Mouse (Mus musculus) limb, embryonic 13.5 days (tissue): Measurements from ENCODE around the gene Duxf3. TPM values are rescaled to one million over a fixed set of nuclear protein-coding genes. Genes with fewer than 3 reads are reported as not detected.
A peak's percentile ranks its signal among the peaks of the same experiment; 100 is the strongest.
"Not testable (repeated sequence)": the region's sequence is repeated elsewhere in the genome, so short reads cannot be mapped to it uniquely, and the experiment has no call there.

Source experiments
- ATAC-seq: fragments of 200-750 bp; cut with Nextera tagmentation; 2 replicates; pipeline ENCODE4 v1.8.0; 2017; ENCODE audit warnings: low read depth, moderate number of reproducible peaks, moderate TSS enrichment; ENCODE audit not compliant: low FRiP score
- H3K27ac ChIP-seq: fragments of 300-500 bp; sonication (generic); 2 replicates; pipeline ENCODE4 v1.5.1; 2015; ENCODE audit warnings: inconsistent platforms, mild to moderate bottlenecking, moderate library complexity
- H3K27me3 ChIP-seq: fragments of 300-500 bp; sonication (generic); 2 replicates; pipeline ENCODE4 v1.6.1; 2015; ENCODE audit warnings: mild to moderate bottlenecking, inconsistent platforms
- H3K36me3 ChIP-seq: fragments of 300-500 bp; sonication (generic); 2 replicates; pipeline ENCODE4 v1.6.1; 2015; ENCODE audit warnings: inconsistent platforms, mild to moderate bottlenecking, moderate library complexity
- H3K4me1 ChIP-seq: fragments of 300-500 bp; sonication (generic); 2 replicates; pipeline ENCODE4 v1.6.1; 2015; ENCODE audit warnings: inconsistent platforms
- H3K4me2 ChIP-seq: fragments of 300-500 bp; sonication (generic); replicated peaks from 2 replicates; pipeline ENCODE4 v1.6.1; 2015; ENCODE audit warnings: inconsistent platforms, mild to moderate bottlenecking, moderate library complexity
- H3K4me3 ChIP-seq: fragments of 300-500 bp; sonication (generic); 2 replicates; pipeline ENCODE4 v1.5.1; 2015; ENCODE audit warnings: moderate library complexity, mild to moderate bottlenecking, inconsistent platforms
- H3K9ac ChIP-seq: fragments of 300-500 bp; sonication (generic); 2 replicates; pipeline ENCODE4 v1.6.1; 2015; ENCODE audit warnings: mild to moderate bottlenecking, inconsistent platforms
- H3K9me3 ChIP-seq: fragments of 300-500 bp; sonication (generic); 2 replicates; pipeline ENCODE4 v1.6.1; 2016; ENCODE audit warnings: inconsistent platforms
- WGBS: fragments of 180-500 bp; shearing (Covaris S2); methylation state at CpG from one replicate; pipeline ENCODE4 v1.1.7; 2015; 5-methylcytosine and 5-hydroxymethylcytosine counted together
- polyA plus RNA-seq: library from polyadenylated mRNA; unstranded; fragments of >200 nt; fragmentation: Nextera tagmentation; extraction: Ambion mirVana; gene quantifications from 2 replicates; pipeline ENCODE4 v1.2.1, GENCODE M21; 2015

The Duxf3 gene
- not detected in 2 replicates for polyA plus RNA-seq

GRCm38 (mm10) chr10:58232641-58232969, at the start of gene Duxf3:
Gene Duxf3 (minus strand): TSS chr10:58232675.
- ATAC-seq: peak; percentile 42
- not testable (repeated sequence) for H3K36me3 ChIP-seq, H3K27me3 ChIP-seq, H3K9ac ChIP-seq, H3K4me2 ChIP-seq, H3K4me1 ChIP-seq, H3K27ac ChIP-seq, H3K4me3 ChIP-seq
- 80% methylated on average over 8 of the region's 8 CpGs for WGBS
- peaks cover 14% of the 10 kb centered on the region for H3K9me3 ChIP-seq

GRCm38 (mm10) chr10:58282238-58282637, 49.8 kb upstream of the Duxf3 start:
- ATAC-seq: no peak
- Histone ChIP-seq H3K27me3 (no peaks in the 10 kb centered on the region), H3K4me2 (no peak overlapping the region), H3K9me3 (no peaks in the 10 kb centered on the region), H3K36me3 (peaks cover 70% of the 10 kb centered on the region), H3K4me3 (no peak overlapping the region), H3K4me1 (no peaks in the 10 kb centered on the region), H3K27ac (no peak overlapping the region), H3K9ac (no peak overlapping the region)
- WGBS: 83% methylated on average over 7 of the region's 7 CpGs

GRCm38 (mm10) chr10:58258466-58258865, 26.0 kb upstream of the Duxf3 start:
- no peak for ATAC-seq
- peaks cover 34% of the 10 kb centered on the region for H3K36me3 ChIP-seq
- no peaks in the 10 kb centered on the region for H3K27me3 ChIP-seq
- H3K27ac ChIP-seq: no peak overlapping the region
- WGBS: 61% methylated on average over 5 of the region's 5 CpGs
- H3K4me1 ChIP-seq: peaks cover 10% of the 10 kb centered on the region
- no peak overlapping the region for H3K4me3 ChIP-seq
- no peak overlapping the region for H3K9ac ChIP-seq
- no peaks in the 10 kb centered on the region for H3K9me3 ChIP-seq
- H3K4me2 ChIP-seq: no peak overlapping the region

- Histone ChIP-seq H3K4me2 (peak overlapping the region; percentile 66), H3K4me3 (peak overlapping the region; percentile 84), H3K4me1 (peaks cover 10% of the 10 kb centered on the region), H3K36me3 (peaks cover 21% of the 10 kb centered on the region), H3K9ac (peak overlapping the region; percentile 84), H3K27ac (no peak overlapping the region; the same call in 1 of the 2 replicates), H3K9me3 (no peaks in the 10 kb centered on the region), H3K27me3 (no peaks in the 10 kb centered on the region)
- ATAC-seq: no peak
- WGBS: 5% methylated on average over 4 of the region's 4 CpGs
Measured at GRCm38 (mm10) chr10:58255954-58256353, 23.5 kb upstream of the Duxf3 start.

GRCm38 (mm10) chr10:58255213-58255892, 22.9 kb upstream of the Duxf3 start, which contains the start of gene Gcc2:
Gene Gcc2 (plus strand): TSS chr10:58255497.
- ATAC-seq: peak; percentile 99
- Histone ChIP-seq H3K27ac (peak within 1 kb of the TSS; percentile 58; the same call in 1 of the 2 replicates), H3K9me3 (no peaks in the 10 kb centered on the region), H3K36me3 (peaks cover 18% of the 10 kb centered on the region), H3K4me2 (peak within 1 kb of the TSS; percentile 66), H3K9ac (peak within 1 kb of the TSS; percentile 84), H3K27me3 (no peaks in the 10 kb centered on the region), H3K4me1 (peaks cover 10% of the 10 kb centered on the region), H3K4me3 (peak within 1 kb of the TSS; percentile 84)
- WGBS: under 1% methylated on average over 58 of the region's 58 CpGs

- peaks cover 10% of the 10 kb centered on the region for H3K4me1 ChIP-seq
- no peaks in the 10 kb centered on the region for H3K9me3 ChIP-seq
- peak overlapping the region; percentile 84 for H3K4me3 ChIP-seq
- no peak for ATAC-seq
- H3K36me3 ChIP-seq: peaks cover 12% of the 10 kb centered on the region
- no peak overlapping the region for H3K27ac ChIP-seq
- 46% methylated on average over 6 of the region's 6 CpGs for WGBS
- peak overlapping the region; percentile 55 for H3K9ac ChIP-seq
- H3K27me3 ChIP-seq: no peaks in the 10 kb centered on the region
- H3K4me2 ChIP-seq: peak overlapping the region; percentile 66
Measured at GRCm38 (mm10) chr10:58254635-58255175, 22.2 kb upstream of the Duxf3 start.

GRCm38 (mm10) chr10:58249535-58249934, 17.1 kb upstream of the Duxf3 start:
- WGBS: 11% methylated on average over 1 of the region's 1 CpGs
- Histone ChIP-seq H3K4me2 (no peak overlapping the region), H3K27me3 (no peaks in the 10 kb centered on the region), H3K4me3 (no peak overlapping the region), H3K36me3 (no peaks in the 10 kb centered on the region), H3K9me3 (no peaks in the 10 kb centered on the region), H3K27ac (no peak overlapping the region), H3K4me1 (peaks cover under 1% of the 10 kb centered on the region; the same call in 1 of the 2 replicates), H3K9ac (no peak overlapping the region)
- ATAC-seq: no peak

GRCm38 (mm10) chr10:58238984-58239740, 6.7 kb upstream of the Duxf3 start:
- not testable (repeated sequence) for H3K27me3 ChIP-seq, H3K4me1 ChIP-seq, H3K9me3 ChIP-seq, H3K4me3 ChIP-seq, H3K4me2 ChIP-seq, H3K36me3 ChIP-seq, H3K9ac ChIP-seq, H3K27ac ChIP-seq
- 83% methylated on average over 8 of the region's 8 CpGs for whole genome bisulfite sequencing
- ATAC-seq: peak; percentile 82

- H3K4me2 ChIP-seq: no peak within 1 kb of the TSS
- ATAC-seq: no peak
- no peaks in the 10 kb centered on the region for H3K27me3 ChIP-seq
- H3K4me1 ChIP-seq: no peaks in the 10 kb centered on the region
- WGBS: 88% methylated on average over 10 of the region's 10 CpGs
- H3K9me3 ChIP-seq: peaks cover 22% of the 10 kb centered on the region
- H3K9ac ChIP-seq: no peak within 1 kb of the TSS
- no peaks in the 10 kb centered on the region for H3K36me3 ChIP-seq
- no peak within 1 kb of the TSS for H3K27ac ChIP-seq
- H3K4me3 ChIP-seq: no peak within 1 kb of the TSS
Measured at GRCm38 (mm10) chr10:58236613-58237012, 4.1 kb upstream of the Duxf3 start, which contains the start of gene Gm4981. Gene Gm4981 (minus strand): TSS chr10:58236701.

GRCm38 (mm10) chr10:58234985-58235384, 2.5 kb upstream of the Duxf3 start:
- H3K9me3 ChIP-seq: peaks cover 22% of the 10 kb centered on the region
- not testable (repeated sequence) for H3K36me3 ChIP-seq, ATAC-seq, H3K4me1 ChIP-seq, H3K27me3 ChIP-seq, H3K4me3 ChIP-seq, H3K27ac ChIP-seq, H3K4me2 ChIP-seq, H3K9ac ChIP-seq
- 76% methylated on average over 4 of the region's 4 CpGs for WGBS

- not testable (repeated sequence) for H3K4me2 ChIP-seq, H3K4me1 ChIP-seq, H3K36me3 ChIP-seq, H3K27me3 ChIP-seq, H3K4me3 ChIP-seq, H3K27ac ChIP-seq, H3K9ac ChIP-seq, ATAC-seq
- H3K9me3 ChIP-seq: peaks cover 19% of the 10 kb centered on the region
Measured at GRCm38 (mm10) chr10:58233740-58234121, 1.3 kb upstream of the Duxf3 start.

GRCm38 (mm10) chr10:58233054-58233739, 722 bp upstream of the Duxf3 start:
- not testable (repeated sequence) for H3K27ac ChIP-seq, H3K4me2 ChIP-seq, H3K36me3 ChIP-seq, H3K9ac ChIP-seq, H3K27me3 ChIP-seq, H3K4me1 ChIP-seq, H3K4me3 ChIP-seq
- 77% methylated on average over 10 of the region's 10 CpGs for WGBS
- ATAC-seq: peak; percentile 39
- peaks cover 16% of the 10 kb centered on the region for H3K9me3 ChIP-seq
